In genomic region chr2:59670087-59671060, GRCm38 (mm10) we compare ENCODE assay signal across 8 mouse cellular contexts. TPM values are rescaled to one million over a fixed set of nuclear protein-coding genes. Genes with fewer than 3 reads are reported as not detected.
DNase-seq lines count a peak whose midpoint lies in the region; ATAC-seq and TF ChIP-seq lines count a peak whose summit lies in the region.
"Had no signal": no experiment of that assay in that cellular context is flagged by ENCODE, and none has a peak within 500 bp of the region (broad histone marks: within the 10 kb centered on the region; RNA-seq: fewer than 3 reads in every experiment).

No protein-coding gene starts in this region.

- peak; percentile 78 for DNase-seq in 416B (ENCODE audit: low read depth)
- peak; percentile 64 to 66 for DNase-seq in gastrocnemius, adult 8-10 months (ENCODE audit: low spot score in 2 of 2)
- peak; percentile 56 for DNase-seq in testis, postnatal 14 days (ENCODE audit: low spot score)

- H3K9me3 ChIP-seq in E14TG2a.4 (ENCODE audit: low read length): no peaks in the 10 kb centered on the region
- H3K9me3 ChIP-seq in intestine, postnatal 0 days (ENCODE audit: control insufficient read depth): no peaks in the 10 kb centered on the region
- no peaks in the 10 kb centered on the region for H3K9me3 ChIP-seq in liver, embryonic 16.5 days (replicated peaks; ENCODE audit: control insufficient read depth, low read length)
- H3K9me3 ChIP-seq: embryonic facial prominence, embryonic 12.5 days had no signal

- peak overlapping the region; percentile 45; the same call in 1 of the 2 replicates for H3K4me3 ChIP-seq in E14TG2a.4 (replicated peaks; ENCODE audit: low read length)
- H3K4me3 ChIP-seq in intestine, postnatal 0 days (ENCODE audit: low read depth, low read length): no peak overlapping the region
- H3K4me3 ChIP-seq in liver, embryonic 16.5 days (ENCODE audit: low read depth, low read length): no peak overlapping the region
- H3K4me3 ChIP-seq: embryonic facial prominence, embryonic 12.5 days had no signal

- peak overlapping the region; percentile 88 for H3K27ac ChIP-seq in intestine, postnatal 0 days (ENCODE audit: low read depth, low read length)
- no peak overlapping the region; the same call in 1 of the 2 replicates for H3K27ac ChIP-seq in liver, embryonic 16.5 days (ENCODE audit: low read length)
- H3K27ac ChIP-seq: embryonic facial prominence, embryonic 12.5 days had no signal

- H3K4me1 ChIP-seq in E14TG2a.4 (replicated peaks; ENCODE audit: low read depth, low read length): peaks cover 73% of the 10 kb centered on the region
- H3K4me1 ChIP-seq in intestine, postnatal 0 days (replicated peaks; ENCODE audit: control insufficient read depth, insufficient read depth, low read length): peaks cover 8% of the 10 kb centered on the region
- peaks cover 2% of the 10 kb centered on the region for H3K4me1 ChIP-seq in liver, embryonic 16.5 days (ENCODE audit: control insufficient read depth, low read depth, low read length)

- H3K4me2 ChIP-seq in intestine, postnatal 0 days (replicated peaks; ENCODE audit: low read depth): peak overlapping the region; percentile 48
- H3K4me2 ChIP-seq in liver, embryonic 16.5 days (ENCODE audit: low read depth, low read length): no peak overlapping the region
- H3K4me2 ChIP-seq: embryonic facial prominence, embryonic 12.5 days had no signal

- no peak overlapping the region for H3K9ac ChIP-seq in intestine, postnatal 0 days (ENCODE audit: low read depth, low read length)
- no peak overlapping the region for H3K9ac ChIP-seq in liver, embryonic 16.5 days (ENCODE audit: low read depth, low read length)
- H3K9ac ChIP-seq: embryonic facial prominence, embryonic 12.5 days had no signal

- 20% methylated on average over 15 of the region's 15 CpGs for WGBS in intestine, postnatal 0 days
- WGBS in liver, embryonic 16.5 days (ENCODE audit: insufficient replicate concordance): 24% methylated on average over 15 of the region's 15 CpGs

- peaks cover 27% of the 10 kb centered on the region for H3K36me3 ChIP-seq in E14TG2a.4 (ENCODE audit: insufficient read depth, low read length)
- no peaks in the 10 kb centered on the region; the same call in 1 of the 2 replicates for H3K36me3 ChIP-seq in intestine, postnatal 0 days (ENCODE audit: control insufficient read depth, insufficient read depth)
- H3K36me3 ChIP-seq in liver, embryonic 16.5 days (ENCODE audit: control insufficient read depth, insufficient read depth): no peaks in the 10 kb centered on the region
- H3K36me3 ChIP-seq: embryonic facial prominence, embryonic 12.5 days had no signal

- H3K27me3 ChIP-seq in E14TG2a.4 (ENCODE audit: insufficient read depth, low read length): no peaks in the 10 kb centered on the region
- no peaks in the 10 kb centered on the region for H3K27me3 ChIP-seq in intestine, postnatal 0 days (replicated peaks; ENCODE audit: control insufficient read depth, insufficient read depth, low read length)
- H3K27me3 ChIP-seq in liver, embryonic 16.5 days (ENCODE audit: control insufficient read depth, insufficient read depth, low read depth, low read length): no peaks in the 10 kb centered on the region
- H3K27me3 ChIP-seq: embryonic facial prominence, embryonic 12.5 days had no signal

- no peak for TF ChIP-seq CTCF in E14TG2a.4 (conservative IDR thresholded peaks at IDR 0.05; ENCODE audit: low read length)
- no peak for TF ChIP-seq CTCF in intestine, postnatal 0 days (IDR thresholded peaks at IDR 0.05; ENCODE audit: low read depth)

- peak; percentile 95 for ATAC-seq in intestine, postnatal 0 days
- ATAC-seq in liver, embryonic 16.5 days (ENCODE audit: low read depth): peak; percentile 70
- ATAC-seq in megakaryocyte, adult 5-6 weeks (ENCODE audit: poor library complexity, severe bottlenecking): no peak

RNA-seq across cellular contexts. Expression of gene Tanc1, which starts 58.5 kb away (rescaled TPM):
- 10 to 100 TPM in 1 of 4 experiments, 1 to 10 TPM in 3; 4.4 to 10.5 (median 6.5) TPM for total RNA-seq in gastrocnemius, adult 8-10 months (2022)
- 8.5 and 10.1 TPM in 2 replicates for polyA plus RNA-seq in intestine, postnatal 0 days (2015; fragmentation: Nextera tagmentation; extraction: Ambion mirVana)
- polyA plus RNA-seq in liver, embryonic 16.5 days (2015; fragmentation: Nextera tagmentation; extraction: Ambion mirVana): 3.5 and 3.9 TPM in 2 replicates
- 1.2 and 1.7 TPM in 2 replicates for total RNA-seq in megakaryocyte, adult 5-6 weeks (2015)
- 1.7 and 5.7 TPM in 2 replicates for total RNA-seq in megakaryocyte, adult 5-6 weeks (2017)
